Mouse (Mus musculus): Measurements from ENCODE around the gene Apbb2. TPM values are rescaled to one million over a fixed set of nuclear protein-coding genes. Genes with fewer than 3 reads are reported as not detected.

The Apbb2 gene
- polyA plus RNA-seq, 1 experiment = 19.1 TPM

GRCm38 (mm10) chr5:66611851-66612250 lies 6.7 kb downstream of the Apbb2 start:
- Histone ChIP-seq H3K4me2 (ENCODE audit: low read depth) (no peak overlapping the region), H3K79me2 (ENCODE audit: control insufficient read depth, insufficient read depth) (peaks cover 100% of the 10 kb centered on the region), H3K27me3 (ENCODE audit: control insufficient read depth, insufficient read depth, insufficient read length) (no peaks in the 10 kb centered on the region), H3K36me3 (ENCODE audit: control insufficient read depth, insufficient read depth) (no peaks in the 10 kb centered on the region), H3K4me3 (no peak overlapping the region), H3ac (ENCODE audit: control insufficient read depth, insufficient read length) (no peak overlapping the region)
- TF ChIP-seq CEBPB (IDR thresholded peaks at IDR 0.05; ENCODE audit: insufficient read depth, poor library complexity, severe bottlenecking) = no peak

DNA sequence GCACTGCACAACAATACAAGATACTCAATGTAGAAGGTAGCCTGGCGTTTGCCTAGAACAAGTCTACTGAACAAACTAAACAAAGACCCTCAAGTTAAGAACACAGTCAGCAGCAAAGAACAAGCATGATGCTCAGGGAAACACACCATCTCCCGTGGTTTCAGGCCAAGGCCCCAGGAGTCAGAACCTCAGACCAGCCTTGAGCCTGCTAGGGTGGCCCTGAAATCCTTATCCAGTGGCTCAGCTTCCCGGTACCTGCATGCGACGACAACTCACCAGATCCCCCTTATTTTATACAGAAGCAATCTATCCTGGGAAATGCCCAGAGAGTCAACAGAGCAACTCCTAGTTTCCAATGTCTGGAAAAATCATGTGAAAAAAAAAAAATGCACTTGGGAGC lies 7.2 kb downstream of the Apbb2 start:
- Histone ChIP-seq H3K4me3 (no peak overlapping the region), H3K27me3 (ENCODE audit: control insufficient read depth, insufficient read depth, insufficient read length) (no peaks in the 10 kb centered on the region), H3K36me3 (ENCODE audit: control insufficient read depth, insufficient read depth) (no peaks in the 10 kb centered on the region), H3ac (ENCODE audit: control insufficient read depth, insufficient read length) (no peak overlapping the region), H3K79me2 (ENCODE audit: control insufficient read depth, insufficient read depth) (peaks cover 100% of the 10 kb centered on the region), H3K4me2 (ENCODE audit: low read depth) (no peak overlapping the region)
- TF ChIP-seq CEBPB (IDR thresholded peaks at IDR 0.05; ENCODE audit: insufficient read depth, poor library complexity, severe bottlenecking) (no peak), POLR2A (IDR thresholded peaks at IDR 0.05; ENCODE audit: insufficient read length, low read depth) (no peak), TCF12 (IDR thresholded peaks at IDR 0.05; ENCODE audit: insufficient read depth, poor library complexity, severe bottlenecking) (no peak), MYOD1 (IDR thresholded peaks at IDR 0.05; ENCODE audit: control insufficient read depth in 1 of 3, insufficient read length in 2 of 3, low read depth in 2 of 3) (no peak), TCF3 (IDR thresholded peaks at IDR 0.05; ENCODE audit: insufficient read length, low read depth) (no peak), MYOG (IDR thresholded peaks at IDR 0.05; ENCODE audit: control insufficient read depth in 1 of 3, insufficient read depth in 1 of 3, insufficient read length in 2 of 3, low read depth in 2 of 3) (no peak), SRF (IDR thresholded peaks at IDR 0.05; ENCODE audit: control insufficient read depth, insufficient read length, low read depth) (no peak), E2F4 (IDR thresholded peaks at IDR 0.05; ENCODE audit: insufficient read depth) (no peak), POLR2AphosphoS2 (IDR thresholded peaks at IDR 0.05; ENCODE audit: insufficient read length, low read depth) (no peak), MAX (IDR thresholded peaks at IDR 0.05; ENCODE audit: low read depth) (no peak), USF1 (IDR thresholded peaks at IDR 0.05; ENCODE audit: low read depth) (no peak), REST (IDR thresholded peaks at IDR 0.05; ENCODE audit: insufficient read depth, insufficient read length) (no peak)

GRCm38 (mm10) chr5:66610270-66610669 lies 8.3 kb downstream of the Apbb2 start:
- TF ChIP-seq POLR2AphosphoS2 (IDR thresholded peaks at IDR 0.05; ENCODE audit: insufficient read length, low read depth) (no peak), MYOG (IDR thresholded peaks at IDR 0.05; ENCODE audit: control insufficient read depth in 1 of 3, insufficient read depth in 1 of 3, insufficient read length in 2 of 3, low read depth in 2 of 3) (no peak), TCF3 (IDR thresholded peaks at IDR 0.05; ENCODE audit: insufficient read length, low read depth) (no peak), TCF12 (IDR thresholded peaks at IDR 0.05; ENCODE audit: insufficient read depth, poor library complexity, severe bottlenecking) (no peak), E2F4 (IDR thresholded peaks at IDR 0.05; ENCODE audit: insufficient read depth) (no peak), REST (IDR thresholded peaks at IDR 0.05; ENCODE audit: insufficient read depth, insufficient read length) (no peak), SRF (IDR thresholded peaks at IDR 0.05; ENCODE audit: control insufficient read depth, insufficient read length, low read depth) (no peak)

GRCm38 (mm10) chr5:66609306-66609705 lies 9.3 kb downstream of the Apbb2 start:
- H3K4me3 ChIP-seq = no peak overlapping the region
- peaks cover 100% of the 10 kb centered on the region for H3K79me2 ChIP-seq (ENCODE audit: control insufficient read depth, insufficient read depth)
- no peaks in the 10 kb centered on the region for H3K27me3 ChIP-seq (ENCODE audit: control insufficient read depth, insufficient read depth, insufficient read length)
- H3K4me2 ChIP-seq (ENCODE audit: low read depth) = no peak overlapping the region
- TF ChIP-seq MYOD1 (IDR thresholded peaks at IDR 0.05; ENCODE audit: control insufficient read depth in 1 of 3, insufficient read length in 2 of 3, low read depth in 2 of 3) (peak in 1 of 3 experiments; percentile 35), POLR2AphosphoS2 (IDR thresholded peaks at IDR 0.05; ENCODE audit: insufficient read length, low read depth) (no peak)
- no peak overlapping the region for H3ac ChIP-seq (ENCODE audit: control insufficient read depth, insufficient read length)
- no peaks in the 10 kb centered on the region for H3K36me3 ChIP-seq (ENCODE audit: control insufficient read depth, insufficient read depth)

More at GRCm38 (mm10) chr5:66610270-66610669, 8.3 kb downstream of the Apbb2 start:
- no peaks in the 10 kb centered on the region for H3K27me3 ChIP-seq (ENCODE audit: control insufficient read depth, insufficient read depth, insufficient read length)
- no peak overlapping the region for H3K4me3 ChIP-seq
- peaks cover 100% of the 10 kb centered on the region for H3K79me2 ChIP-seq (ENCODE audit: control insufficient read depth, insufficient read depth)
- H3ac ChIP-seq (ENCODE audit: control insufficient read depth, insufficient read length) = no peak overlapping the region
- H3K36me3 ChIP-seq (ENCODE audit: control insufficient read depth, insufficient read depth) = no peaks in the 10 kb centered on the region
- H3K4me2 ChIP-seq (ENCODE audit: low read depth) = no peak overlapping the region

GRCm38 (mm10) chr5:66607801-66608200 lies 10.8 kb downstream of the Apbb2 start:
- no peak overlapping the region for H3K4me3 ChIP-seq
- no peak overlapping the region for H3K4me2 ChIP-seq (ENCODE audit: low read depth)
- no peak overlapping the region for H3ac ChIP-seq (ENCODE audit: control insufficient read depth, insufficient read length)
- H3K27me3 ChIP-seq (ENCODE audit: control insufficient read depth, insufficient read depth, insufficient read length) = no peaks in the 10 kb centered on the region
- H3K79me2 ChIP-seq (ENCODE audit: control insufficient read depth, insufficient read depth) = peaks cover 100% of the 10 kb centered on the region
- H3K36me3 ChIP-seq (ENCODE audit: control insufficient read depth, insufficient read depth) = no peaks in the 10 kb centered on the region
- no peak for TF ChIP-seq TCF12 (IDR thresholded peaks at IDR 0.05; ENCODE audit: insufficient read depth, poor library complexity, severe bottlenecking)
- no peak for TF ChIP-seq SRF (IDR thresholded peaks at IDR 0.05; ENCODE audit: control insufficient read depth, insufficient read length, low read depth)
- TF ChIP-seq MYOD1 (IDR thresholded peaks at IDR 0.05; ENCODE audit: control insufficient read depth in 1 of 3, insufficient read length in 2 of 3, low read depth in 2 of 3) = no peak
- no peak for TF ChIP-seq POLR2A (IDR thresholded peaks at IDR 0.05; ENCODE audit: insufficient read length, low read depth)
- TF ChIP-seq E2F4 (IDR thresholded peaks at IDR 0.05; ENCODE audit: insufficient read depth) = no peak
- no peak for TF ChIP-seq USF1 (IDR thresholded peaks at IDR 0.05; ENCODE audit: low read depth)
- no peak for TF ChIP-seq CEBPB (IDR thresholded peaks at IDR 0.05; ENCODE audit: insufficient read depth, poor library complexity, severe bottlenecking)
- TF ChIP-seq POLR2AphosphoS2 (IDR thresholded peaks at IDR 0.05; ENCODE audit: insufficient read length, low read depth) = no peak
